Mouse (Mus musculus): ENCODE data around the gene Pter.

DNA sequence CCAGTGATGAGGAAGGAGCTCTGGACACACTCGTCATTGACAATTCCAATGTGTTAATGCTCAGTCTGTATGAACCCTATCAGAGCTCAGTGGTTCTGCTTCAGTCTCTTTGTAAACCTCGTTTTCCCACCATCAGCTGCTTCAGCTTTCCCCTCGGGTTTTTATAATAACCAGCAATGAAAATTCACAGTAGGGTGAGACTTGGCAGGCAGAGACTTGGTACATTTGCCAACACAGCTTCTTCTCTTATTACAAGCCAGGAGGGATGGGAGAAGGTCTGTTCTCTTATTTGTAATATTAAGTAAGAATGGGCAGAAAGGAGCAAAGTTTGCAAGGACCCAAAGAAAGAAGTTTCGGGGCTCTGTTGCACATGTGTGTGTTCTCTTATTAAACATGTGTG, 54.9 kb downstream of the Pter start:
- TF ChIP-seq CTCF (IDR thresholded peaks at IDR 0.05; ENCODE audit: insufficient read depth, low read depth, low read length) (no peak), POLR2A (IDR thresholded peaks at IDR 0.05; ENCODE audit: insufficient read depth, low read depth, low read length) (no peak)

Data from olfactory bulb, adult 2 months (tissue).